Mouse (Mus musculus): ENCODE measurements around the gene N4bp2l2. TPM values are rescaled to one million over a fixed set of nuclear protein-coding genes. Genes with fewer than 3 reads are reported as not detected.

N4bp2l2 gene
- polyA plus RNA-seq, 1 experiment from 2014 or later = 30.2 TPM

DNA sequence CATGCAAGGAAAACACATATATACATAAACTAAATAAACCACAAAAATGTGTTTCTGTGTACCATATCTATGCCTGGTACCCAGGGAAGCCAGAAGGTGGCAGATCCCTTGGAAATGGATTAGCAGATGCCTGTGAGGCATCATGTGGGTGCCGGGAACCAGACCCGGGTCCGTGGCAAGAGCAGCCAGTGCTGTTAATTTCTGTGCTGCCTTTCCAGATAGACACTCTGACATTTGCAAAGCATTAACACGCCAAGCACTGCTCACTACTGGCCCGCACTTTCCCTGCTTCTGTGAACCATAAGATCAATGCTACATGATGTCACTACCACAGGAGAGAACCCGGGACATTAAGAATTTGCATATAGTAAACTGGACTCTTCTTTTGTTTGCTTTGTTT is 59.9 kb downstream of the N4bp2l2 start:
- no peak overlapping the region for H3K9ac ChIP-seq (replicated peaks)

DNA sequence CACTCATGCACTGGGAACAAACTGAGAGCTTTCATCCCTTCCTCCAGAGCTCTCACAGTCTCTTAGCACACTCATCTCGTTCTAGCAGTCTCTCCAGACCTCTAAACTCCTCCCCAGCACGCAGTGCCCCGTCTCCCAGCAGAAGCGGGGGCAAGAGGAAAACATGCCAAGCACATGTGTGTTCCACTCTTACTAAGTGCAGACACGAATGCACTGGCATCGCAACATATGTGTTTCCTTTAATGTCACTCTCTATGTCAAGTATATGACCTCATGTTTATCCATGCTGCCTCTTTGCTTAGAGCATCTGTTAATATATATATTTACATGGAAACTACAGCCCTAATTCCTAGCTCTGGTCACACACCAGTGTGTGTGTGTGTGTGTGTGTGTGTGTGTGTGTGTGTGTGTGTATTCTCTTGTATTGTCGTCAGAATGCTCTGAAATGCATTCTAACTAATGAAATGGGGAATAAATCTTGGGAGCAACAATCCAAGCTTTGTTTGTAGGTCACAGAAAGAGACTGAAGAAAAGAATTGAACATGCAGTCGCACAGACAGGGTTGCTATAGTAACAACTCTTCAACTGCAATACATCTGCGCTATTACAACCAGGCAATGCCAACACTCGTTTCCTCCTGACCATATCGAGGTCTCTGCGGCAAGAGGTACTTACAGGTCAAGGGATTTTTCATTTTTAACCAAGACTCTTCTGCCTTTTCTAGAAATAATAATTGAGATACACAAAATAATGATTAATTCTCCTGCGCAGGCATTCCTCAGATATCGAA is 64.3 kb downstream of the N4bp2l2 start:
- H3K4me2 ChIP-seq (replicated peaks) = no peak overlapping the region
- 59% methylated on average over 14 of the region's 14 CpGs for WGBS
- ATAC-seq (replicated peaks) = peak; percentile 72; the same call in 1 of the 2 replicates
- no peak overlapping the region for H3K4me3 ChIP-seq
- H3K4me1 ChIP-seq = 0 out of 2 replicates have a peak, but pooled peaks cover 3% of the 10 kb centered on the region
- H3K27me3 ChIP-seq = no peaks in the 10 kb centered on the region
- no peak overlapping the region for H3K9ac ChIP-seq (replicated peaks)
- H3K27ac ChIP-seq (replicated peaks) = peak overlapping the region; percentile 46; the same call in 1 of the 2 replicates
- H3K9me3 ChIP-seq = no peaks in the 10 kb centered on the region
- H3K36me3 ChIP-seq = peaks cover 6% of the 10 kb centered on the region; the same call in 1 of the 2 replicates

More for the DNA sequence above, 59.9 kb downstream of the N4bp2l2 start:
- Histone ChIP-seq H3K9me3 (no peaks in the 10 kb centered on the region), H3K4me2 (replicated peaks) (no peak overlapping the region), H3K27ac (replicated peaks) (no peak overlapping the region), H3K36me3 (peaks cover 19% of the 10 kb centered on the region; the same call in 1 of the 2 replicates), H3K27me3 (no peaks in the 10 kb centered on the region), H3K4me3 (no peak overlapping the region), H3K4me1 (0 out of 2 replicates have a peak, but pooled peaks cover 3% of the 10 kb centered on the region)
- WGBS = 92% methylated on average over 6 of the region's 6 CpGs
- no peak for ATAC-seq (replicated peaks)

DNA sequence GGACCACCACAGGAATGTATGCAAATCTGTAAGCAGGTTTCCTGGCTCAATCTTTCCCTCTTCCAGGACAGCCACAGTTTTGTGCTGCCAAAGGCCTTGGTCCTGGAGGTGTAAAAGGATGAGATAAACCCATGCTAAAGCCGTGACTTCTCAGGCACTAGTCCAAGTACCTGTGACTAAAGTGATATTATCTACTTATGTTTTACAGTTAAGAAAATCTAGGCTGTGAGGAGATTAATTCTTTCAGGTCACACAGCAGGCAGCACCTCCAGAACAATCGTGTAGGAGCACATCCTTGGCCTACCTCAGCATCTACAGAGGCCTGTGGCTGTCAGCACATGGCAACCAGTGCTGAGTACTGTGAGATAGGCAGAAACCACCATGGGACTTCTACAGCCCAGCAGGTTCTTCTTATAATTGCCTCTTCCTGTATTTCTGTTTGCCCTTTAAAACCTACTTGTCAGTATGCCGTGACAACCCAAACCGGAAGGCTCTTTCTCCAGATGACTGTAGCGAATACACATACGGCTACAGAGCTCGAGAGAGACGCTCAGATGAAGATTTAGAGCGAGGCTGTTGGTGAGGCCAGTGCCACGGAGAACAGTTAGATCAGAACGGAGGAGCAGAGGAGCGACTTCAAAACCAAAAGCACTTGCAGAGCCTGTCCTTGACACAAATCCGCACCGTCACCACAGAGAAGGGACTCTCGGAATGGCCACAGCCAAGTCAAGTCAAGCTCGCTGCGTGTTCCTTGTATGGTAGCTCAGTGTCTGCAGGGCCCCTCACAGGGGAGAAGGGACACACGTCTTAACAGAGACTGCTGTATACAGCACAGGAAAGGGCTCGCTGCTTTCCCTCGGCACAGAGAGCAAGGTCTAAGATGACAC is 65.2 kb downstream of the N4bp2l2 start:
- no peaks in the 10 kb centered on the region for H3K27me3 ChIP-seq
- H3K36me3 ChIP-seq = no peaks in the 10 kb centered on the region
- 0 out of 2 replicates have a peak, but pooled peaks cover 3% of the 10 kb centered on the region for H3K4me1 ChIP-seq
- ATAC-seq (replicated peaks) = 0 out of 2 replicates have a peak, but pooled peaks have one; percentile 39
- H3K9me3 ChIP-seq = no peaks in the 10 kb centered on the region
- 80% methylated on average over 20 of the region's 20 CpGs for WGBS
- no peak overlapping the region for H3K9ac ChIP-seq (replicated peaks)
- H3K4me2 ChIP-seq (replicated peaks) = no peak overlapping the region
- H3K27ac ChIP-seq (replicated peaks) = peak overlapping the region; percentile 46; the same call in 1 of the 2 replicates
- no peak overlapping the region for H3K4me3 ChIP-seq

DNA sequence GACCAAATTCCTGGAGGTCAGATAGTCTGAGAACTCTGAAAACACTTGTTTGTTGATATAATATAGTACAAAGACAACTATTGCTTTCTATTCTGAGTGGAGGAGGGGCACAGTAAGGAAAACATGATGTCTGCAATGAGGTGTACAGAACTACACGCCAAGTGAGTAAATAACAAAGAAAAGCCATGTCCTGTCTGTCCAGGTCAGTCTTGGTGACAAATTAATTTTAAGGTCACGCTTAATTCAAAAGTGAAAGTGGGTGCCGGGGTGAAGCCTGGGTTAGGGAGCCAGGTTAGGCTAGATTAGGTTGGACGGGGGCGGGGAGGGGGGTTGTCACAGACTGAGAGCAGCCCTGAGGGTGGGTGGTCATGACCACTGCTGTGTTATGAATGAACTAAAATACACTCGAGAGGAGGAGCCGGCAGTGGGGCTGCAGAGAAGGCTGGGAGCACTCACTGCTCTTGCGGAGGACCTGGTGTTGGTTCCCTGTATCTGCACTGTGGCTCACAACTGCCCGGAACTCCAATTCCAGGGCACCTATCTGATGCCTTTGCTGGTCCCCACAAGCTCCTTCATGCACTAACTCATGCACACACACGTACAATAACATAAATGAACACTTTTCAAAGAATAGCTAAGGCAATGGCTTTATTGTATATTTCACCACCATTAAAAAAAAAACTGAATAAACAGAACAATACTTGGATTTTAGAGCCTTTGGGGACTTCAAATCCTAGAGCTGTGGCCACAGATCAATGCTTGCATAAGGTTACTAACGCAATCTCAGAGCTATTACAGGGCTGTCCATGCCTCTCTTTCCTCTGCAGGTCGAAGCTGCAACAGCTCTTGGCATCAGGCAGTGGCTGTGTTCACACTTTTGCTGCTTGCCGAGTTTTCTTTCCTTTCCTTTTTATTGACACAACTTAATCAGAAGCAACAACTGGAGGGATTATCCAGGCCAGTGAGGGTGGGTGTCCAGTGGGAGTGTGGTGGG is 66.4 kb downstream of the N4bp2l2 start:
- no peaks in the 10 kb centered on the region for H3K36me3 ChIP-seq

DNA sequence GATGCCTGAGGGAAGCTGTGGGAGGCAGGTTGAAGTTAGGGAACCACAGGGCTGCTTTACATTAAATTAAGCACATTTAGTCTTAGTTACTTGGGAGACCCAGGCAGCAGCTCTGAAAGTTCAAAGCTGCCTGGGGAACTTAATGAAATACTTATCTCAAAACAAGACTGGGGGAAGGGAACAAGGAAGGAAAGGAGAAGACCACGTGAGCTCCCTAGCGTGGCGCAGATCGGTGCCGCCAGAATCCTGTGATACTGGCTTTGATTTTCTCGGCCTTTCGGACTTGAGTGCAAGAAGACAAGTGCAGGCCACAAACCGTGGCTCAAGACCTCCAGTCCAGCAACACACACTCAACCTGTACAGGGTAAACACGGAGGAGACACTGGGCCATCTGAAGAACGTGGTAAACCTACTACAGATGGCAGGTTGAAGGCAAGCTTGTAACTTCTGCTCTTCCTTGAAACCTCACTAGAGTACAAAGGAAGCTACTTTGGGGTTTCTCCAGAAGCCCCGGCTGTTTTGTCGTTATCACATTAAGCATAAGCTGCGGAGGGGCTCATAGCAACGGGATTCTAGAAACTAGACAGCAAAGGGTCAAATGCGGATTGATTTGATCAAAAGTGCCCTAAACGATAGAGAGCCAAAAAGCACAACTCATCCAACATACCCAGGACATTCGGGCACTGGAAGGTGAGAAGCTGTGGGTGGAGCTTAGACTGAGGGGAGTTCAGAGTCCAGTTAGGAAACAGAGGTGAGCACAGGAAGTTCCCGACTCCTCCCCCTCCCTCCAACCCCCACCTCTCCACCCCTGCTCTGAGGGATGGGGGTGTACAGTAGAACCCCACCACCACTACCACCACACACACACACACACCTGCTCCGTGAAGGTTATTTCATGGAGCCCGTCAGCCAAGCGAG is 67.5 kb downstream of the N4bp2l2 start:
- ATAC-seq (replicated peaks) = no peak
- 68% methylated on average over 21 of the region's 21 CpGs for WGBS
- H3K4me1 ChIP-seq = peaks cover 10% of the 10 kb centered on the region
- no peak overlapping the region for H3K27ac ChIP-seq (replicated peaks)
- H3K36me3 ChIP-seq = no peaks in the 10 kb centered on the region
- no peak overlapping the region for H3K4me2 ChIP-seq (replicated peaks)
- no peaks in the 10 kb centered on the region for H3K9me3 ChIP-seq
- no peak overlapping the region for H3K9ac ChIP-seq (replicated peaks)
- no peak overlapping the region for H3K4me3 ChIP-seq
- H3K27me3 ChIP-seq = no peaks in the 10 kb centered on the region

More for the DNA sequence above, 66.4 kb downstream of the N4bp2l2 start:
- no peak for ATAC-seq (replicated peaks)
- Histone ChIP-seq H3K27me3 (no peaks in the 10 kb centered on the region), H3K4me2 (replicated peaks) (no peak overlapping the region), H3K9ac (replicated peaks) (no peak overlapping the region), H3K9me3 (no peaks in the 10 kb centered on the region), H3K4me3 (no peak overlapping the region), H3K4me1 (peaks cover 7% of the 10 kb centered on the region), H3K27ac (replicated peaks) (no peak overlapping the region)
- 72% methylated on average over 13 of the region's 13 CpGs for WGBS

DNA sequence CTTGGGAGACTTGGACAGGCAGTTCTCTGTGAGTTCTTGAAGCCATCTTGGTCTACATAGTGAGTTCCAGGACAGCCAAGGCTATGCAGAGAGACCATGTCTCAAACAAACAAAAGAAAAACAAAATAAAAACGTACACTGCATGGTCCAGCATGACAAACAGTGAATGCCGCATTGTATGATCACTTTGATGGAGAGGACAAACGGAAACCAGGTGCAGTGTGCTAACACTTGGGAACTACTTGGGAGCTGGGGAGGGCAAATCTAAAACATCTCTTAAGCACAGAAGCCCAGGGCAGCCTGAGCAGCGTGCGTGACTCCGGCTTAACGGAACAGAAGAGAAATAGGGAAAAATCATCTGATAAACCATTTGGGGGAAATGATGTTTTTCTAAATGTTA is 68.9 kb downstream of the N4bp2l2 start, which contains the start of gene N4bp2l1:
N4bp2l1 (minus strand) TSS at position 101 of the 400 bp plus-strand sequence.
- no peaks in the 10 kb centered on the region for H3K36me3 ChIP-seq
- H3K4me3 ChIP-seq = no peak within 1 kb of the TSS
- no peaks in the 10 kb centered on the region for H3K9me3 ChIP-seq
- no peak within 1 kb of the TSS for H3K4me2 ChIP-seq (replicated peaks)
- ATAC-seq (replicated peaks) = no peak
- WGBS = 90% methylated on average over 7 of the region's 7 CpGs
- H3K4me1 ChIP-seq = peaks cover 16% of the 10 kb centered on the region
- H3K27me3 ChIP-seq = no peaks in the 10 kb centered on the region
- no peak within 1 kb of the TSS for H3K9ac ChIP-seq (replicated peaks)
- no peak within 1 kb of the TSS for H3K27ac ChIP-seq (replicated peaks)

DNA sequence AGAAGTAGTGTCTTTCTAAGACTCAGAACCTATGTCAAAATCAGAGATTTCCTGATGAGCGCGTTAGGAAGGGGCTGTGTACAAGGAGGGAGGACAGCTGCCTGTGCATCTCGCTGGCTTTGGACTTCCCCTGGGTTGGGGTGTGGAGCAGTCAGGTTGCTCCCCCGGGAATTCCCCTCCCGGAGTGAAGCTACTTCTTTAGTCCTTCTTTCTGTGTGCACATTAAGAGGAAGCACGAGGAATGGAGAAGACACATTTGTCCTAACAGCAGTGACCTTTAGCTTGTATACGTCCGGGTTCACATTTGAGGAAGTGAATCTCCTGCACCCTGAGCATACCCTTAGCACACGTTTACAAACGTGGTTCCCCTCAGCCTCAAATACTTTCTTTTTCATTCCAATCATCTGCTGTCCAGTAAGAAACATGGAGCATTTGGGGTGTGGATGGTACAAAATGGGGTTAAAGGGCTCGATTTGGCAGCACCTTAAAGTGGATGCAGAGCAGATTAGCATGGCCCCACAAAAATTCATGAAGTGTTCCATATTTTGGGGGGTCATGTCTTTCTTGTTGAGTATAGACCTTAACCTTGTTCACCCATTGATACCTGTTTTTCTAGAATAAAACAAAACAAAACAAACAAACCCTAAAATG is 70.5 kb downstream of the N4bp2l2 start:
- ATAC-seq (replicated peaks) = no peak
- H3K9me3 ChIP-seq = no peaks in the 10 kb centered on the region
- no peak overlapping the region for H3K4me3 ChIP-seq
- H3K36me3 ChIP-seq = 0 out of 2 replicates have a peak, but pooled peaks cover 2% of the 10 kb centered on the region
- H3K27ac ChIP-seq (replicated peaks) = no peak overlapping the region
- WGBS = 55% methylated on average over 11 of the region's 11 CpGs
- H3K4me2 ChIP-seq (replicated peaks) = no peak overlapping the region
- no peaks in the 10 kb centered on the region for H3K27me3 ChIP-seq
- H3K4me1 ChIP-seq = peaks cover 13% of the 10 kb centered on the region
- no peak overlapping the region for H3K9ac ChIP-seq (replicated peaks)

- peak; percentile 70; the same call in 1 of the 2 replicates for ATAC-seq (replicated peaks)
- Histone ChIP-seq H3K4me1 (peaks cover 13% of the 10 kb centered on the region), H3K27me3 (no peaks in the 10 kb centered on the region), H3K27ac (replicated peaks) (no peak overlapping the region), H3K36me3 (0 out of 2 replicates have a peak, but pooled peaks cover 2% of the 10 kb centered on the region), H3K4me3 (peak overlapping the region; percentile 86), H3K9me3 (no peaks in the 10 kb centered on the region), H3K4me2 (replicated peaks) (peak overlapping the region; percentile 97), H3K9ac (replicated peaks) (peak overlapping the region; percentile 64)
- WGBS = 7% methylated on average over 17 of the region's 17 CpGs
These were observed 71.2 kb downstream of the N4bp2l2 start for GRCm38 (mm10) chr5:150594649-150595339.

DNA sequence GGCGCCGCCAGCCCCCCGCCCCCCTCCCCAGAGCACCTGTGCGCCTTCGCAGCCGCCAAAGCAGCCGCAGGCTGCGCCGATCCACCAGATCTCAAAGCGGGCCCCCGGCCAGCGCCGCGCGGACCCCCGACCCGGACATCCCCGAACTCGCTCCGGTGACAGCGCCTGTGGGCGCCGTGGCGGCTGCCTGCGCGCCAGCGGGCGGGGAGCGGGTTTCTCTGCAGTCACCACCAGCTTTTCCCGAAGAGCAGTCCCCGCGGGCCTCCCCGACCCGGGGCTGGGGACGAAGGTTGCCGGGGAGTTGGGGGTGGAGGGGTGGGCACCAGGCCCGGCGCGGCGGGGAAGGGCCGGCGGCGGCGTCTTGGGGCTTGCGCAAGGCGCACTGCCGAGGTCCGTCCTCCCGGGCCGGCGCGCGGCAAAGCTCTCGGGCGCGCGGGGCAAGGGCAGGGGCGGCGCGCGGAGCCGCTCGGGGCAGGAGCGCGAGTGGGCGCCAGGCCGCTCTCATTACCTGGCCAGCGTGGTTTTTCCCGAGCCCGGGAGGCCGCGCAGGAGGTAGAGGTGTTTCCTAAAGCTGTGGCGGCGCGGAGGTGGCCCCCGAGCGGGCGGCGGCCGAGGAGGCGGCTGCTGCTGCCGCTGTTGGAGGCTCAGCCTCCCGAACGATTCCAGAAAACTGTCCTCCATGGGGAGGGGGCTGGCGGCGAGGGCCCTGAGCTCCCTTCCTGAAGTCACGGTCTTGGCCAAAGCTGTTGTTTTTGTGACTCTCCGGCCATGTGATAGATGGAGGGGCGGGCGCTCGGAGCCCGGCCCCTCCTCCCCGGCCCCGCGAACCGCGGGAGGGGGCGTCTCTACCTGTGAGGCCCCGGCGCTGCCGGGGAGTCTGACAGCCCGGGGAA is 72.0 kb downstream of the N4bp2l2 start:
- H3K36me3 ChIP-seq = 0 out of 2 replicates have a peak, but pooled peaks cover 2% of the 10 kb centered on the region
- peak overlapping the region; percentile 97 for H3K4me2 ChIP-seq (replicated peaks)
- no peaks in the 10 kb centered on the region for H3K27me3 ChIP-seq
- peaks cover 13% of the 10 kb centered on the region for H3K4me1 ChIP-seq
- peak overlapping the region; percentile 64 for H3K9ac ChIP-seq (replicated peaks)
- 1% methylated on average over 100 of the region's 102 CpGs for WGBS
- peak; percentile 79 for ATAC-seq (replicated peaks)
- H3K9me3 ChIP-seq = no peaks in the 10 kb centered on the region
- H3K4me3 ChIP-seq = peak overlapping the region; percentile 86
- no peak overlapping the region for H3K27ac ChIP-seq (replicated peaks)

All from forebrain, embryonic 15.5 days (tissue).